Mouse (Mus musculus) CH12.LX (cell line): ENCODE results near the gene Tln2.

Experiments used
- CTCF ChIP-seq, 2 experiments: IDR thresholded peaks in 1 of 2; conservative IDR thresholded peaks in 1 of 2; 2 replicates each; pipeline ENCODE4 v1.5.1; 2011 to 2012; ENCODE audit warnings: low read depth in 2 of 2, low read length in 2 of 2, improper control_type of control experiment in 1 of 2, inconsistent platforms in 1 of 2, mild to moderate bottlenecking in 1 of 2, moderate library complexity in 1 of 2
- MXI1 ChIP-seq: IDR thresholded peaks from 2 replicates; pipeline ENCODE4 v1.6.1; 2011; ENCODE audit warnings: mild to moderate bottlenecking, low read depth, low read length, improper control_type of control experiment
- POLR2A ChIP-seq: IDR thresholded peaks from 2 replicates; pipeline ENCODE4 v1.6.1; 2011; ENCODE audit warnings: low read depth, mild to moderate bottlenecking, improper control_type of control experiment, low read length
- RAD21 ChIP-seq: IDR thresholded peaks from 2 replicates; pipeline ENCODE4 v1.6.1; 2011; ENCODE audit warnings: low read depth, mild to moderate bottlenecking, low read length, improper control_type of control experiment, moderate library complexity
- SMC3 ChIP-seq: IDR thresholded peaks from 2 replicates; pipeline ENCODE4 v1.6.1; 2011; ENCODE audit warnings: low read depth, low read length, improper control_type of control experiment
- UBTF ChIP-seq: IDR thresholded peaks from 2 replicates; pipeline ENCODE4 v1.6.1; 2012; ENCODE audit warnings: low read depth, mild to moderate bottlenecking, inconsistent platforms, low read length, improper control_type of control experiment, moderate library complexity
- USF1 ChIP-seq: IDR thresholded peaks from 2 replicates; pipeline ENCODE4 v1.6.1; 2014; ENCODE audit warnings: low read depth, mild to moderate bottlenecking, inconsistent platforms, low read length, improper control_type of control experiment

GRCm38 (mm10) chr9:67481851-67482250, 77.7 kb downstream of the Tln2 start:
- TF ChIP-seq POLR2A (no peak), CTCF (conservative IDR thresholded peaks at IDR 0.05 in 1 of 2, IDR thresholded peaks at IDR 0.05 in 1 of 2; ENCODE audit: low read depth in 2 of 2, low read length in 2 of 2) (no peak), SMC3 (no peak), USF1 (no peak), RAD21 (no peak), MXI1 (no peak), UBTF (no peak)
